Mouse (Mus musculus): ENCODE results near the gene Foxp1. TPM values are rescaled to one million over a fixed set of nuclear protein-coding genes. Genes with fewer than 3 reads are reported as not detected.

The Foxp1 gene
- polyA plus RNA-seq, 1 experiment = 17.7 TPM

GRCm38 (mm10) chr6:99007542-99007941 is 515.0 kb downstream of the Foxp1 start:
- H3K27me3 ChIP-seq (ENCODE audit: control insufficient read depth, insufficient read depth, insufficient read length) = no peaks in the 10 kb centered on the region
- peaks cover 36% of the 10 kb centered on the region for H3K36me3 ChIP-seq (ENCODE audit: control insufficient read depth, insufficient read depth)
- peaks cover 9% of the 10 kb centered on the region for H3K79me2 ChIP-seq (ENCODE audit: control insufficient read depth, insufficient read depth)
- no peak overlapping the region for H3K4me3 ChIP-seq
- no peak overlapping the region for H3K4me2 ChIP-seq (ENCODE audit: low read depth)
- H3ac ChIP-seq (ENCODE audit: control insufficient read depth, insufficient read length) = no peak overlapping the region
- no peak for TF ChIP-seq CEBPB (IDR thresholded peaks at IDR 0.05; ENCODE audit: insufficient read depth, poor library complexity, severe bottlenecking)
- no peak for TF ChIP-seq USF1 (IDR thresholded peaks at IDR 0.05; ENCODE audit: low read depth)

GRCm38 (mm10) chr6:99004255-99004997 is 518.1 kb downstream of the Foxp1 start:
- no peak overlapping the region for H3K4me3 ChIP-seq
- H3K79me2 ChIP-seq (ENCODE audit: control insufficient read depth, insufficient read depth) = peaks cover 2% of the 10 kb centered on the region
- TF ChIP-seq USF1 (IDR thresholded peaks at IDR 0.05; ENCODE audit: low read depth) = no peak
- TF ChIP-seq SRF (IDR thresholded peaks at IDR 0.05; ENCODE audit: control insufficient read depth, insufficient read length, low read depth) = no peak
- no peak for TF ChIP-seq POLR2A (IDR thresholded peaks at IDR 0.05; ENCODE audit: insufficient read length, low read depth)
- no peak for TF ChIP-seq MYOD1 (IDR thresholded peaks at IDR 0.05; ENCODE audit: control insufficient read depth in 1 of 3, insufficient read length in 2 of 3, low read depth in 2 of 3)
- no peak for TF ChIP-seq MYOG (IDR thresholded peaks at IDR 0.05; ENCODE audit: control insufficient read depth in 1 of 3, insufficient read depth in 1 of 3, insufficient read length in 2 of 3, low read depth in 2 of 3)
- TF ChIP-seq TCF12 (IDR thresholded peaks at IDR 0.05; ENCODE audit: insufficient read depth, poor library complexity, severe bottlenecking) = no peak
- no peak for TF ChIP-seq REST (IDR thresholded peaks at IDR 0.05; ENCODE audit: insufficient read depth, insufficient read length)
- no peak for TF ChIP-seq MAX (IDR thresholded peaks at IDR 0.05; ENCODE audit: low read depth)
- TF ChIP-seq E2F4 (IDR thresholded peaks at IDR 0.05; ENCODE audit: insufficient read depth) = no peak
- H3K36me3 ChIP-seq (ENCODE audit: control insufficient read depth, insufficient read depth) = peaks cover 48% of the 10 kb centered on the region
- H3K27me3 ChIP-seq (ENCODE audit: control insufficient read depth, insufficient read depth, insufficient read length) = no peaks in the 10 kb centered on the region
- no peak overlapping the region for H3ac ChIP-seq (ENCODE audit: control insufficient read depth, insufficient read length)
- H3K4me2 ChIP-seq (ENCODE audit: low read depth) = no peak overlapping the region

GRCm38 (mm10) chr6:99003108-99003709 is 519.3 kb downstream of the Foxp1 start:
- no peaks in the 10 kb centered on the region for H3K27me3 ChIP-seq (ENCODE audit: control insufficient read depth, insufficient read depth, insufficient read length)
- no peak overlapping the region for H3K4me3 ChIP-seq
- no peak overlapping the region for H3K4me2 ChIP-seq (ENCODE audit: low read depth)
- H3K79me2 ChIP-seq (ENCODE audit: control insufficient read depth, insufficient read depth) = peaks cover 12% of the 10 kb centered on the region
- H3K36me3 ChIP-seq (ENCODE audit: control insufficient read depth, insufficient read depth) = peaks cover 37% of the 10 kb centered on the region
- TF ChIP-seq POLR2A (IDR thresholded peaks at IDR 0.05; ENCODE audit: insufficient read length, low read depth) (no peak), CEBPB (IDR thresholded peaks at IDR 0.05; ENCODE audit: insufficient read depth, poor library complexity, severe bottlenecking) (no peak), REST (IDR thresholded peaks at IDR 0.05; ENCODE audit: insufficient read depth, insufficient read length) (no peak), MAX (IDR thresholded peaks at IDR 0.05; ENCODE audit: low read depth) (no peak), TCF12 (IDR thresholded peaks at IDR 0.05; ENCODE audit: insufficient read depth, poor library complexity, severe bottlenecking) (no peak), MYOD1 (IDR thresholded peaks at IDR 0.05; ENCODE audit: control insufficient read depth in 1 of 3, insufficient read length in 2 of 3, low read depth in 2 of 3) (no peak), E2F4 (IDR thresholded peaks at IDR 0.05; ENCODE audit: insufficient read depth) (no peak), POLR2AphosphoS2 (IDR thresholded peaks at IDR 0.05; ENCODE audit: insufficient read length, low read depth) (no peak), TCF3 (IDR thresholded peaks at IDR 0.05; ENCODE audit: insufficient read length, low read depth) (no peak), USF1 (IDR thresholded peaks at IDR 0.05; ENCODE audit: low read depth) (no peak), SRF (IDR thresholded peaks at IDR 0.05; ENCODE audit: control insufficient read depth, insufficient read length, low read depth) (no peak), MYOG (IDR thresholded peaks at IDR 0.05; ENCODE audit: control insufficient read depth in 1 of 3, insufficient read depth in 1 of 3, insufficient read length in 2 of 3, low read depth in 2 of 3) (no peak)
- no peak overlapping the region for H3ac ChIP-seq (ENCODE audit: control insufficient read depth, insufficient read length)

- H3K4me2 ChIP-seq (ENCODE audit: low read depth) = no peak overlapping the region
- H3K27me3 ChIP-seq (ENCODE audit: control insufficient read depth, insufficient read depth, insufficient read length) = no peaks in the 10 kb centered on the region
- no peak for TF ChIP-seq TCF3 (IDR thresholded peaks at IDR 0.05; ENCODE audit: insufficient read length, low read depth)
- no peak for TF ChIP-seq USF1 (IDR thresholded peaks at IDR 0.05; ENCODE audit: low read depth)
- TF ChIP-seq MYOD1 (IDR thresholded peaks at IDR 0.05; ENCODE audit: control insufficient read depth in 1 of 3, insufficient read length in 2 of 3, low read depth in 2 of 3) = no peak
- no peak for TF ChIP-seq MYOG (IDR thresholded peaks at IDR 0.05; ENCODE audit: control insufficient read depth in 1 of 3, insufficient read depth in 1 of 3, insufficient read length in 2 of 3, low read depth in 2 of 3)
- no peak for TF ChIP-seq TCF12 (IDR thresholded peaks at IDR 0.05; ENCODE audit: insufficient read depth, poor library complexity, severe bottlenecking)
- TF ChIP-seq E2F4 (IDR thresholded peaks at IDR 0.05; ENCODE audit: insufficient read depth) = no peak
- TF ChIP-seq MAX (IDR thresholded peaks at IDR 0.05; ENCODE audit: low read depth) = no peak
- no peak for TF ChIP-seq POLR2AphosphoS2 (IDR thresholded peaks at IDR 0.05; ENCODE audit: insufficient read length, low read depth)
- no peak for TF ChIP-seq CEBPB (IDR thresholded peaks at IDR 0.05; ENCODE audit: insufficient read depth, poor library complexity, severe bottlenecking)
- TF ChIP-seq REST (IDR thresholded peaks at IDR 0.05; ENCODE audit: insufficient read depth, insufficient read length) = no peak
- no peak for TF ChIP-seq POLR2A (IDR thresholded peaks at IDR 0.05; ENCODE audit: insufficient read length, low read depth)
- no peak for TF ChIP-seq SRF (IDR thresholded peaks at IDR 0.05; ENCODE audit: control insufficient read depth, insufficient read length, low read depth)
- H3ac ChIP-seq (ENCODE audit: control insufficient read depth, insufficient read length) = no peak overlapping the region
- peaks cover 27% of the 10 kb centered on the region for H3K36me3 ChIP-seq (ENCODE audit: control insufficient read depth, insufficient read depth)
- peaks cover 20% of the 10 kb centered on the region for H3K79me2 ChIP-seq (ENCODE audit: control insufficient read depth, insufficient read depth)
- H3K4me3 ChIP-seq = no peak overlapping the region
These were observed 520.9 kb downstream of the Foxp1 start for GRCm38 (mm10) chr6:99001637-99002036.
